Mouse (Mus musculus) left cerebral cortex, postnatal 36 days (tissue): ENCODE data around the gene Nme3. TPM values are rescaled to one million over a fixed set of nuclear protein-coding genes. Genes with fewer than 3 reads are reported as not detected.
"Not testable (repeated sequence)": the region's sequence is repeated elsewhere in the genome, so short reads cannot be mapped to it uniquely, and the experiment has no call there.

ENCODE experiments used
- DNase-seq, 2 experiments: peaks; one replicate each; pipeline ENCODE4 v3.0.0; 2021 to 2022; ENCODE audit warnings: low spot score in 2 of 2, mixed read lengths in 1 of 2
- intact Hi-C: fragments of 180-260 bp; cut with DNase I; formaldehyde crosslinking; loops from one replicate; pipeline ENCODE4 v1.15.1; 2025
- total RNA-seq, 2 experiments: library from RNA; stranded (reverse); gene quantifications; 2 replicates each; pipeline ENCODE4 v1.2.3; 2021

Nme3 gene
- total RNA-seq, 2 experiments from 2014 or later = 41.4 to 54.3 TPM

DNA sequence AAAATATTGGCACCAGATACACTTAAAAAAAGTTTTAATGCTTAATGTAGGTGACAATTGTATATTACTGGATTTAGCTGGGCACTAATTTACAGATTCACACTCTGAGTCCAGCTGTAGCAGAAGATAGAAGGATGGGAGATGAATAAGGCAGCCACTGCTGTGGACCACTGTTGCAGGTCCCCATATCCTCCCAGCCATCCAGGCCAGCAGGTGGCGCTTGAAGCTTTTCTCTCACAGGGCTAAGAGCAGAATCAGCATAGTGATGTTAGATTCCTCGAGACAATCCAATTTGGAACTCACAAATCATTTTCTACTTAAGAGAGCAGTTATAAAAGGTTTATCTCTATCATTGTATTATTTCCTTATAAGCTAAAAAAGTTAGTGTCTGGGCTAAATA is 46.2 kb downstream of the Nme3 start:
- intact Hi-C loops = not testable (repeated sequence)
- peak in 1 of 2 experiments; percentile 22 for DNase-seq

DNA sequence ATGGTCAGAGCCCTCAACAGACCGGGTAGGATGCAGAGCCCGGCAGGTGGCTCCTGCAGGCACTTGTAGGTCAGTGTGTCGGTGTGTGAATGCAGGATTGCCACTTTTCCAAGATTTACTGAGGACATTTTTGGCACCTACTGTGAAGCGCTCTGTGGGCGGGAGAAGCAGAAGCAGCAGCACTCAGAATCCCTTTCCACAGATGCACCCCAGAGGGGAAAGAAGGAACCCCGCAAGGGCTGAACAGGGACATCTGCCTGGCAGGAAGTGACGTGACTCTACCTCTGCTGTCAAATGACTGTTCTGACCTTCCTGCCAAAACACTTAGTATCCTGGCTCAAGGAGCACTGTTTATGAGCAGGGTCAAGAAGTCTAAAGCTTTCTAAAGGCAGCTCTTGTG is 46.7 kb downstream of the Nme3 start:
- peak; percentile 61 to 68 for DNase-seq
- intact Hi-C loops = no loop called here

- DNase-seq, intact Hi-C loops: not testable (repeated sequence)
Observed at GRCm38 (mm10) chr17:24943589-24943988, 47.3 kb downstream of the Nme3 start.

Other genes with a start within 250 kb of the Nme3 start
- 10 to 100 TPM; 51.0 to 51.2 TPM for gene Slc9a3r2, start 246.2 kb upstream of the Nme3 start, total RNA-seq
- gene Npw, start 238.0 kb upstream of the Nme3 start, total RNA-seq = 1 to 10 TPM; 1.1 to 1.3 TPM
- gene Zfp598, start 226.8 kb upstream of the Nme3 start, total RNA-seq = 10 to 100 TPM; 30.5 to 45.1 TPM
- 100 to 1,000 TPM; 179 to 200 TPM for gene Syngr3, start 206.5 kb upstream of the Nme3 start, total RNA-seq
- gene Gfer, start 200.3 kb upstream of the Nme3 start, total RNA-seq = 10 to 100 TPM; 18.2 TPM
- gene Noxo1, start 200.3 kb upstream of the Nme3 start, total RNA-seq = 1 to 10 TPM; 2.1 to 2.9 TPM
- gene Tbl3, start 188.8 kb upstream of the Nme3 start, total RNA-seq = 10 to 100 TPM; 26.9 to 29.6 TPM
- gene Rnf151, start 178.4 kb upstream of the Nme3 start, total RNA-seq = not detected
- 100 to 1,000 TPM; 291 to 312 TPM for gene Rps2, start 178.4 kb upstream of the Nme3 start, total RNA-seq
- gene Ndufb10, start 172.0 kb upstream of the Nme3 start, total RNA-seq = 100 to 1,000 TPM; 193 to 210 TPM
- under 1 TPM; 0.39 to 0.57 TPM for gene Rpl3l, start 168.7 kb upstream of the Nme3 start, total RNA-seq
- 10 to 100 TPM; 36.4 to 46.7 TPM for gene Msrb1, start 159.9 kb upstream of the Nme3 start, total RNA-seq
- under 1 TPM; 0.36 to 0.44 TPM for gene Hs3st6, start 143.5 kb upstream of the Nme3 start, total RNA-seq
- not detected for gene Meiob, start 92.2 kb upstream of the Nme3 start, total RNA-seq
- gene Hagh, start 56.4 kb upstream of the Nme3 start, total RNA-seq = 100 to 1,000 TPM; 134 to 153 TPM
- gene Fahd1, start 46.1 kb upstream of the Nme3 start, total RNA-seq = 10 to 100 TPM; 18.0 to 20.5 TPM
- not detected for gene Igfals, start 30.5 kb upstream of the Nme3 start, total RNA-seq
- gene Nubp2, start 10.2 kb upstream of the Nme3 start, total RNA-seq = 10 to 100 TPM; 31.4 to 34.8 TPM
- 10 to 100 TPM; 56.4 to 63.7 TPM for gene Spsb3, start 9.9 kb upstream of the Nme3 start, total RNA-seq
- 10 to 100 TPM; 47.4 to 60.0 TPM for gene Eme2, start 1.4 kb upstream of the Nme3 start, total RNA-seq
- 10 to 100 TPM; 61.8 to 74.6 TPM for gene Mrps34, start 1.4 kb upstream of the Nme3 start, total RNA-seq
- 100 to 1,000 TPM; 363 to 396 TPM for gene Mapk8ip3, start 40.5 kb downstream of the Nme3 start, total RNA-seq
- 1 to 10 TPM; 4.8 to 5.7 TPM for gene Jpt2, start 64.2 kb downstream of the Nme3 start, total RNA-seq
- 10 to 100 TPM; 28.6 to 29.0 TPM for gene Cramp1l, start 119.3 kb downstream of the Nme3 start, total RNA-seq
- 10 to 100 TPM; 18.6 to 25.5 TPM for gene Ift140, start 119.6 kb downstream of the Nme3 start, total RNA-seq
- gene Tmem204, start 187.1 kb downstream of the Nme3 start, total RNA-seq = 10 to 100 TPM in 1 of 2 experiments, 1 to 10 TPM in 1; 9.1 to 10.3 TPM
- gene Telo2, start 219.5 kb downstream of the Nme3 start, total RNA-seq = 10 to 100 TPM; 24.3 to 30.0 TPM
- gene Ptx4, start 224.3 kb downstream of the Nme3 start, total RNA-seq = under 1 TPM; 0.67 to 0.91 TPM
- gene Clcn7, start 236.9 kb downstream of the Nme3 start, total RNA-seq = 10 to 100 TPM; 49.9 to 55.2 TPM